Mouse (Mus musculus) midbrain, embryonic 13.5 days (tissue): ENCODE data around the gene 1700086D15Rik. TPM values are rescaled to one million over a fixed set of nuclear protein-coding genes. Genes with fewer than 3 reads are reported as not detected.

Experiments used
- ATAC-seq: fragments of 200-750 bp; cut with Nextera tagmentation; 2 replicates; pipeline ENCODE4 v1.8.0; 2017; ENCODE audit warnings: mild to moderate bottlenecking, moderate TSS enrichment, moderate library complexity
- H3K27ac ChIP-seq: fragments of 300-500 bp; sonication (generic); 2 replicates; pipeline ENCODE4 v1.5.1; 2015; ENCODE audit warnings: inconsistent platforms, mild to moderate bottlenecking, moderate library complexity
- H3K27me3 ChIP-seq: fragments of 300-500 bp; sonication (generic); 2 replicates; pipeline ENCODE4 v1.6.1; 2015; ENCODE audit warnings: mild to moderate bottlenecking, inconsistent platforms
- H3K36me3 ChIP-seq: fragments of 300-500 bp; sonication (generic); 2 replicates; pipeline ENCODE4 v1.6.1; 2015; ENCODE audit warnings: mild to moderate bottlenecking, inconsistent platforms
- H3K4me1 ChIP-seq: fragments of 300-500 bp; sonication (generic); replicated peaks from 2 replicates; pipeline ENCODE4 v1.6.1; 2015; ENCODE audit warnings: inconsistent platforms
- H3K4me2 ChIP-seq: fragments of 300-500 bp; sonication (generic); replicated peaks from 2 replicates; pipeline ENCODE4 v1.6.1; 2015; ENCODE audit warnings: moderate library complexity, mild to moderate bottlenecking, inconsistent platforms
- H3K4me3 ChIP-seq: fragments of 300-500 bp; sonication (generic); replicated peaks from 2 replicates; pipeline ENCODE4 v1.5.1; 2015; ENCODE audit warnings: mild to moderate bottlenecking, inconsistent platforms
- H3K9ac ChIP-seq: fragments of 300-500 bp; sonication (generic); replicated peaks from 2 replicates; pipeline ENCODE4 v1.6.1; 2015; ENCODE audit warnings: mild to moderate bottlenecking, inconsistent platforms
- H3K9me3 ChIP-seq: fragments of 300-500 bp; sonication (generic); 2 replicates; pipeline ENCODE4 v1.6.1; 2016; ENCODE audit warnings: mild to moderate bottlenecking, inconsistent platforms
- WGBS: fragments of 180-500 bp; shearing (Covaris S2); methylation state at CpG from one replicate; pipeline ENCODE4 v1.1.7; 2015; 5-methylcytosine and 5-hydroxymethylcytosine counted together
- polyA plus RNA-seq: library from polyadenylated mRNA; unstranded; fragments of >200 nt; fragmentation: Nextera tagmentation; extraction: Ambion mirVana; gene quantifications from 2 replicates; pipeline ENCODE4 v1.2.1, GENCODE M21; 2015

The 1700086D15Rik gene
- polyA plus RNA-seq: 0.24 TPM in 1 of 2 replicates, not detected in the other

DNA sequence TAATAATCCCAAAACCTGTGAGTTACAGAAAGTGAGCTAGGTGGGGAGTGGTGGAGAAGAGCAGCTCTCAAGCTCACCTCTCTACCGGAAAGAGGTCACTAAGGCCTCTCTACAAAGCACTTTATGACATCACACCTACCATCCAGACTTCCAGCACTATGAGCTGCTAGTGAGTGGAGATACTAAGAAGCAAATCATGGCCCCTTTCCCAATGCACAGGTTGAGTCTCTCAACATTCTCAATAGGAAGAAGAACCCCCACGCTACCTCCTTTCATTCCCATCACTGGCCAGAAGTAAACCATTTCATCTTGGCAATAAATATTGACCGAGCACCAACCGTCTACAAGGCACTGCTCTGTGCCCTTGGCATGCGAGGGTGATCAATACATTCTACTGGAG, at the start of gene 1700086D15Rik:
1700086D15Rik (minus strand) TSS at position 101 of the 400 bp plus-strand sequence.
- no peak for ATAC-seq

GRCm38 (mm10) chr11:65209441-65209840, 49.8 kb upstream of the 1700086D15Rik start:
- Histone ChIP-seq H3K4me3 (no peak overlapping the region), H3K27me3 (no peaks in the 10 kb centered on the region), H3K4me1 (no peaks in the 10 kb centered on the region; the same call in 1 of the 2 replicates), H3K27ac (no peak overlapping the region), H3K36me3 (no peaks in the 10 kb centered on the region), H3K9me3 (no peaks in the 10 kb centered on the region), H3K4me2 (no peak overlapping the region), H3K9ac (no peak overlapping the region)
- WGBS: 66% methylated on average over 6 of the region's 6 CpGs
- ATAC-seq: no peak

More for the DNA sequence above, at the start of gene 1700086D15Rik:
- 95% methylated on average over 5 of the region's 5 CpGs for WGBS
- Histone ChIP-seq H3K9ac (no peak within 1 kb of the TSS), H3K4me2 (no peak within 1 kb of the TSS), H3K4me3 (no peak within 1 kb of the TSS), H3K27me3 (peaks cover 9% of the 10 kb centered on the region; the same call in 1 of the 2 replicates), H3K27ac (no peak within 1 kb of the TSS), H3K36me3 (no peaks in the 10 kb centered on the region), H3K4me1 (peaks cover 17% of the 10 kb centered on the region), H3K9me3 (no peaks in the 10 kb centered on the region)

GRCm38 (mm10) chr11:65205306-65205705, 45.6 kb upstream of the 1700086D15Rik start:
- no peak overlapping the region for H3K4me3 ChIP-seq
- H3K27ac ChIP-seq: no peak overlapping the region
- H3K27me3 ChIP-seq: no peaks in the 10 kb centered on the region
- no peak for ATAC-seq
- 82% methylated on average over 5 of the region's 5 CpGs for WGBS
- H3K4me2 ChIP-seq: no peak overlapping the region
- no peak overlapping the region for H3K9ac ChIP-seq
- no peaks in the 10 kb centered on the region for H3K9me3 ChIP-seq
- H3K4me1 ChIP-seq: peaks cover 5% of the 10 kb centered on the region; the same call in 1 of the 2 replicates
- no peaks in the 10 kb centered on the region for H3K36me3 ChIP-seq

- Histone ChIP-seq H3K36me3 (no peaks in the 10 kb centered on the region), H3K4me2 (no peak overlapping the region), H3K4me1 (peaks cover 5% of the 10 kb centered on the region; the same call in 1 of the 2 replicates), H3K27me3 (no peaks in the 10 kb centered on the region), H3K9ac (no peak overlapping the region), H3K4me3 (no peak overlapping the region), H3K9me3 (no peaks in the 10 kb centered on the region), H3K27ac (no peak overlapping the region)
- no peak for ATAC-seq
- 57% methylated on average over 13 of the region's 13 CpGs for WGBS
Observed at GRCm38 (mm10) chr11:65204651-65205050, 45.0 kb upstream of the 1700086D15Rik start.

DNA sequence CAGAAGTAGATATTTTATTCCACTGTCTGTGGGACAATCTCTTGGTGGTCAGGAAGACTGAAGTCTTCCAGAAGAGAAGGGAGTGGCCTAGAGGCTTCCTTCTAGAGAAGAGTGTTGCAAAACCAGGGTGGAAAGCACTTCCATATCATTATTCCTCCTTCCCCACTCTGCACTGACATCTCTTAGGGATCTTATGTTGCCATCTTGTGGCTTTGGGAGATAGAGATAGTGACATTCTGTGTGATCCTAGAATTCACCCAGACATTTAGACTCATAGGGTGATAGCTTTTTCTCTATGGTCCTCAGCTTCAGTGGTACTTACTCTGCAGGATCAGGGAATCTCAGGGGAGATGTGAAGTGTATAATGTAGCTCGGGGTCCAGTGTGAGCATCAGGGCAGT, 43.3 kb upstream of the 1700086D15Rik start:
- no peak overlapping the region for H3K4me2 ChIP-seq
- no peaks in the 10 kb centered on the region for H3K9me3 ChIP-seq
- H3K4me3 ChIP-seq: no peak overlapping the region
- no peak overlapping the region for H3K27ac ChIP-seq
- peaks cover 5% of the 10 kb centered on the region; the same call in 1 of the 2 replicates for H3K4me1 ChIP-seq
- no peaks in the 10 kb centered on the region for H3K27me3 ChIP-seq
- WGBS: 91% methylated on average over 1 of the region's 1 CpGs
- no peak for ATAC-seq
- no peaks in the 10 kb centered on the region for H3K36me3 ChIP-seq
- H3K9ac ChIP-seq: no peak overlapping the region

- Histone ChIP-seq H3K27ac (peak overlapping the region; percentile 41; the same call in 1 of the 2 replicates), H3K27me3 (no peaks in the 10 kb centered on the region), H3K4me1 (peaks cover 5% of the 10 kb centered on the region; the same call in 1 of the 2 replicates), H3K9me3 (no peaks in the 10 kb centered on the region), H3K4me2 (no peak overlapping the region), H3K9ac (no peak overlapping the region), H3K36me3 (no peaks in the 10 kb centered on the region), H3K4me3 (no peak overlapping the region)
- 0 out of 2 replicates have a peak, but pooled peaks have one; percentile 50 for ATAC-seq
- WGBS: 28% methylated on average over 5 of the region's 5 CpGs
Observed at GRCm38 (mm10) chr11:65202236-65202635, 42.5 kb upstream of the 1700086D15Rik start.

DNA sequence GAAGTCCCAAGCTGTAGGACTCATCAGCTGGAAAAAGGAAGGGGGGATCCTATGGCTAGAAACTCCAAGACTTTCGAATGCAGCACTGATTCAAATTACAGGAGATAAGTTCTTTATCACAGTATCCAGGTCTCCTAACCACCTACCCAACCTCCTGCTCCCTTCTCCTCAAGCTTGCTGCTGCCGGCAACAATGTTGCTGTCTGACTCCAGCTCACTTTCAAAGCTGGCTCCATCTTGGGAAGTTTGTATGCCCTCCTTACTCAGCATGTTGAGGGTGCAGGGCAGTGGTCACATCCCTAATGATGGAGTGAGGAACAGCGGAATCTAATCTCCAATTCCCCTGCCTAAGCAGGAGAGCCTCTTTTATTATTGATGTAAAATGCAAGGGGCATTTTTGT, 38.3 kb upstream of the 1700086D15Rik start:
- no peaks in the 10 kb centered on the region for H3K9me3 ChIP-seq
- H3K4me1 ChIP-seq: 0 out of 2 replicates have a peak, but pooled peaks cover 5% of the 10 kb centered on the region
- no peak overlapping the region for H3K9ac ChIP-seq
- H3K4me3 ChIP-seq: no peak overlapping the region
- no peak for ATAC-seq
- H3K36me3 ChIP-seq: no peaks in the 10 kb centered on the region
- H3K27me3 ChIP-seq: no peaks in the 10 kb centered on the region
- no peak overlapping the region for H3K4me2 ChIP-seq
- 88% methylated on average over 3 of the region's 3 CpGs for WGBS
- no peak overlapping the region for H3K27ac ChIP-seq

GRCm38 (mm10) chr11:65197280-65197679, 37.6 kb upstream of the 1700086D15Rik start:
- 0% methylated on average over 3 of the region's 3 CpGs for WGBS

GRCm38 (mm10) chr11:65186974-65187373, 27.3 kb upstream of the 1700086D15Rik start:
- Histone ChIP-seq H3K27ac (no peak overlapping the region), H3K4me3 (no peak overlapping the region), H3K9me3 (no peaks in the 10 kb centered on the region), H3K27me3 (no peaks in the 10 kb centered on the region), H3K4me1 (no peaks in the 10 kb centered on the region), H3K36me3 (no peaks in the 10 kb centered on the region), H3K9ac (no peak overlapping the region), H3K4me2 (no peak overlapping the region)
- ATAC-seq: no peak
- WGBS: 90% methylated on average over 12 of the region's 12 CpGs

More at GRCm38 (mm10) chr11:65197280-65197679, 37.6 kb upstream of the 1700086D15Rik start:
- 0 out of 2 replicates have a peak, but pooled peaks cover 5% of the 10 kb centered on the region for H3K4me1 ChIP-seq
- H3K27me3 ChIP-seq: no peaks in the 10 kb centered on the region
- no peak overlapping the region for H3K27ac ChIP-seq
- peak; percentile 74 for ATAC-seq
- no peaks in the 10 kb centered on the region for H3K36me3 ChIP-seq
- no peak overlapping the region for H3K4me2 ChIP-seq
- no peak overlapping the region for H3K9ac ChIP-seq
- H3K4me3 ChIP-seq: no peak overlapping the region
- no peaks in the 10 kb centered on the region for H3K9me3 ChIP-seq

GRCm38 (mm10) chr11:65185114-65185513, 25.4 kb upstream of the 1700086D15Rik start:
- Histone ChIP-seq H3K4me1 (no peaks in the 10 kb centered on the region), H3K36me3 (no peaks in the 10 kb centered on the region), H3K4me2 (no peak overlapping the region), H3K27ac (no peak overlapping the region), H3K9me3 (no peaks in the 10 kb centered on the region), H3K27me3 (no peaks in the 10 kb centered on the region), H3K9ac (no peak overlapping the region), H3K4me3 (no peak overlapping the region)
- no peak for ATAC-seq
- WGBS: 100% methylated on average over 1 of the region's 1 CpGs

DNA sequence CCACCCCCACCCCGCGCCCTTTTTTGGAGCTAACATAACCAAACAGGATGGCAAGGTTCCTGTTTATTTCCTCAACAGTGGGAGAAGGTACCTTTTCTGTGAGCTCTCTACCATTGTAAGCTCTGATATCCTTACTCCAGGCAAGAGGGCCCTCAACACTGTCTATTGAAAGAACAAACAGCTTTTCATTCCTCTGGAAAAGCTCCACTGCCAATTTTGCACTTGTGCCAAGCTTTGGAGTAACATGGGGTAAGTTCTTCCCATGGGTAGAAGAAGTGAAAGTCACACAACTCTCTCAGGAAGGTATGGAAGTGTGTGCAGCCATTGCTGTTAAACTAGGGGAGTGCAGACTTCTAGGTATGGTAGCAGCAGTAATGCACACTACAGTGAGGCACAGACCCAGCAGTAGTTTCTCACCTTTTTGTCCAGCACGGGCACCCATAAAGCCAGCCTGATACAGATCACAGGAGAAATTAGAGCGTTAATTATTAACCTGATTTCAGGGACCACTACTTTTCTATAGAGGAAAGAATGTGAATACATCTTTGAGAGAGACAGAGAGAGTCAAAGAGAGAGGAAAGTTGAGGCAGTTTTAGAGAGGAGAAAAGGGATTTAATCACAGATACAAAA, 10.5 kb upstream of the 1700086D15Rik start:
- no peaks in the 10 kb centered on the region for H3K9me3 ChIP-seq
- WGBS: 86% methylated on average over 4 of the region's 4 CpGs
- ATAC-seq: no peak
- H3K4me1 ChIP-seq: no peaks in the 10 kb centered on the region
- H3K36me3 ChIP-seq: no peaks in the 10 kb centered on the region
- no peaks in the 10 kb centered on the region for H3K27me3 ChIP-seq
- no peak overlapping the region for H3K9ac ChIP-seq
- no peak overlapping the region for H3K27ac ChIP-seq
- H3K4me2 ChIP-seq: no peak overlapping the region
- no peak overlapping the region for H3K4me3 ChIP-seq

GRCm38 (mm10) chr11:65162767-65163120, 3.1 kb upstream of the 1700086D15Rik start, which contains the start of gene Arhgap44:
TSS of gene Arhgap44 (minus strand) at chr11:65162961.
- Histone ChIP-seq H3K4me2 (peak within 1 kb of the TSS; percentile 83), H3K9me3 (no peaks in the 10 kb centered on the region), H3K9ac (peak within 1 kb of the TSS; percentile 88), H3K4me3 (peak within 1 kb of the TSS; percentile 84), H3K36me3 (no peaks in the 10 kb centered on the region), H3K27ac (peak within 1 kb of the TSS; percentile 77), H3K27me3 (peaks cover 9% of the 10 kb centered on the region; the same call in 1 of the 2 replicates), H3K4me1 (peaks cover 17% of the 10 kb centered on the region)
- WGBS: under 1% methylated on average over 27 of the region's 27 CpGs
- ATAC-seq: peak; percentile 97
